ENCODE assay signal across 8 mouse cellular contexts in genomic region chr11:98446562-98447474, GRCm38 (mm10). TPM values are rescaled to one million over a fixed set of nuclear protein-coding genes. Genes with fewer than 3 reads are reported as not detected.
DNase-seq lines count a peak whose midpoint lies in the region; ATAC-seq and TF ChIP-seq lines count a peak whose summit lies in the region.

No protein-coding gene starts in this region.

- no peak for TF ChIP-seq CTCF in liver, postnatal 0 days (IDR thresholded peaks at IDR 0.05; ENCODE audit: low read depth)
- TF ChIP-seq CTCF in stomach, postnatal 0 days (IDR thresholded peaks at IDR 0.05; ENCODE audit: low read depth): no peak

- H3K36me3 ChIP-seq in midbrain, embryonic 10.5 days: no peaks in the 10 kb centered on the region
- no peaks in the 10 kb centered on the region for H3K36me3 ChIP-seq in midbrain, embryonic 11.5 days (ENCODE audit: control insufficient read depth, insufficient read depth, low read length)
- H3K36me3 ChIP-seq in embryonic facial prominence, embryonic 11.5 days (replicated peaks; ENCODE audit: control insufficient read depth, insufficient read depth, low read depth, low read length): no peaks in the 10 kb centered on the region
- no peaks in the 10 kb centered on the region for H3K36me3 ChIP-seq in liver, postnatal 0 days (replicated peaks; ENCODE audit: insufficient read depth, low read length)
- H3K36me3 ChIP-seq in stomach, postnatal 0 days (ENCODE audit: control insufficient read depth, insufficient read depth, low read length): no peaks in the 10 kb centered on the region

- H3K27ac ChIP-seq in midbrain, embryonic 10.5 days (replicated peaks): no peak overlapping the region; the same call in 1 of the 2 replicates
- H3K27ac ChIP-seq in midbrain, embryonic 11.5 days (ENCODE audit: low read depth, low read length): no peak overlapping the region
- no peak overlapping the region for H3K27ac ChIP-seq in embryonic facial prominence, embryonic 11.5 days (replicated peaks; ENCODE audit: low read depth, low read length)
- H3K27ac ChIP-seq in liver, postnatal 0 days (ENCODE audit: low read depth): peak overlapping the region; percentile 89
- peak overlapping the region; percentile 87 for H3K27ac ChIP-seq in stomach, postnatal 0 days (replicated peaks)

- ATAC-seq in midbrain, embryonic 11.5 days (ENCODE audit: low FRiP score): no peak
- ATAC-seq in embryonic facial prominence, embryonic 11.5 days (replicated peaks; ENCODE audit: insufficient number of reproducible peaks, low FRiP score, low TSS enrichment, low read depth): peak; percentile 39; the same call in 1 of the 2 replicates
- peak; percentile 81 for ATAC-seq in liver, postnatal 0 days
- peak; percentile 83 for ATAC-seq in stomach, postnatal 0 days (ENCODE audit: low FRiP score, low TSS enrichment)

- no peaks in the 10 kb centered on the region for H3K9me3 ChIP-seq in midbrain, embryonic 10.5 days (replicated peaks)
- H3K9me3 ChIP-seq in midbrain, embryonic 11.5 days (ENCODE audit: control insufficient read depth, low read length): no peaks in the 10 kb centered on the region
- H3K9me3 ChIP-seq in embryonic facial prominence, embryonic 11.5 days (replicated peaks; ENCODE audit: control insufficient read depth, low read length): no peaks in the 10 kb centered on the region
- H3K9me3 ChIP-seq in liver, postnatal 0 days (ENCODE audit: low read length): no peaks in the 10 kb centered on the region
- H3K9me3 ChIP-seq in stomach, postnatal 0 days (ENCODE audit: control insufficient read depth, low read length): no peaks in the 10 kb centered on the region

- no peak overlapping the region for H3K4me2 ChIP-seq in midbrain, embryonic 11.5 days
- H3K4me2 ChIP-seq in embryonic facial prominence, embryonic 11.5 days (ENCODE audit: low read depth, low read length): 0 out of 2 replicates have a peak overlapping the region, but pooled peaks have one; percentile 13
- peak overlapping the region; percentile 49 for H3K4me2 ChIP-seq in liver, postnatal 0 days (ENCODE audit: low read depth, low read length)
- peak overlapping the region; percentile 55 for H3K4me2 ChIP-seq in stomach, postnatal 0 days (replicated peaks; ENCODE audit: low read depth)

- peak; percentile 80 for TF ChIP-seq EP300 in liver, postnatal 0 days (IDR thresholded peaks at IDR 0.05; ENCODE audit: low read depth)
- TF ChIP-seq EP300 in stomach, postnatal 0 days (optimal IDR thresholded peaks at IDR 0.05): no peak

- no peak overlapping the region for H3K9ac ChIP-seq in midbrain, embryonic 11.5 days (ENCODE audit: low read length)
- peak overlapping the region; percentile 4; the same call in 1 of the 2 replicates for H3K9ac ChIP-seq in embryonic facial prominence, embryonic 11.5 days (replicated peaks; ENCODE audit: low read length)
- H3K9ac ChIP-seq in liver, postnatal 0 days (replicated peaks): peak overlapping the region; percentile 80
- H3K9ac ChIP-seq in stomach, postnatal 0 days (ENCODE audit: low read length): peak overlapping the region; percentile 56

- peaks cover 24% of the 10 kb centered on the region for H3K4me1 ChIP-seq in midbrain, embryonic 10.5 days
- H3K4me1 ChIP-seq in midbrain, embryonic 11.5 days (ENCODE audit: control insufficient read depth, insufficient read depth, low read length): 0 out of 2 replicates have a peak, but pooled peaks cover 2% of the 10 kb centered on the region
- H3K4me1 ChIP-seq in embryonic facial prominence, embryonic 11.5 days (ENCODE audit: control insufficient read depth, insufficient read depth, low read length): no peaks in the 10 kb centered on the region; the same call in 1 of the 2 replicates
- peaks cover 3% of the 10 kb centered on the region; the same call in 1 of the 2 replicates for H3K4me1 ChIP-seq in liver, postnatal 0 days (ENCODE audit: insufficient read depth)
- H3K4me1 ChIP-seq in stomach, postnatal 0 days (replicated peaks; ENCODE audit: control insufficient read depth, insufficient read depth): no peaks in the 10 kb centered on the region; the same call in 1 of the 2 replicates

- H3K4me3 ChIP-seq in midbrain, embryonic 10.5 days: peak overlapping the region; percentile 38
- H3K4me3 ChIP-seq in midbrain, embryonic 11.5 days (ENCODE audit: low read depth, low read length): no peak overlapping the region
- H3K4me3 ChIP-seq in embryonic facial prominence, embryonic 11.5 days (ENCODE audit: low read depth, low read length): peak overlapping the region; percentile 11; the same call in 1 of the 2 replicates
- peak overlapping the region; percentile 55 for H3K4me3 ChIP-seq in liver, postnatal 0 days (ENCODE audit: low read depth, low read length)
- peak overlapping the region; percentile 47 for H3K4me3 ChIP-seq in stomach, postnatal 0 days (ENCODE audit: low read depth, low read length)

- peak; percentile 27 for DNase-seq in midbrain, embryonic 10.5 days (ENCODE audit: low spot score)
- no peak for DNase-seq in midbrain, embryonic 11.5 days (ENCODE audit: low spot score, missing footprints)
- peak; percentile 43 for DNase-seq in embryonic facial prominence, embryonic 11.5 days (ENCODE audit: low spot score)
- DNase-seq in kidney, adult 11 months: peak; percentile 93
- DNase-seq in liver, postnatal 0 days: peak; percentile 76
- DNase-seq in stomach, postnatal 0 days (ENCODE audit: low spot score): peak; percentile 86
- no peak for DNase-seq in adrenal gland, adult 18-20 months (ENCODE audit: low spot score in 2 of 2)
- no peak for DNase-seq in gastrocnemius, adult 18-20 months (ENCODE audit: low spot score)

- WGBS in midbrain, embryonic 10.5 days: 2% methylated on average over 33 of the region's 33 CpGs
- WGBS in midbrain, embryonic 11.5 days: 2% methylated on average over 32 of the region's 33 CpGs
- WGBS in embryonic facial prominence, embryonic 11.5 days: 1% methylated on average over 33 of the region's 33 CpGs
- WGBS in liver, postnatal 0 days (ENCODE audit: insufficient replicate concordance): 9% methylated on average over 33 of the region's 33 CpGs
- WGBS in stomach, postnatal 0 days: 2% methylated on average over 25 of the region's 33 CpGs

- H3K27me3 ChIP-seq in midbrain, embryonic 10.5 days (ENCODE audit: low read depth, poor library complexity, severe bottlenecking): peaks cover 50% of the 10 kb centered on the region
- H3K27me3 ChIP-seq in midbrain, embryonic 11.5 days (ENCODE audit: control insufficient read depth, insufficient read depth, low read length): peaks cover 12% of the 10 kb centered on the region
- H3K27me3 ChIP-seq in embryonic facial prominence, embryonic 11.5 days (ENCODE audit: control insufficient read depth, insufficient read depth, low read length): peaks cover 14% of the 10 kb centered on the region
- peaks cover 16% of the 10 kb centered on the region; the same call in 1 of the 2 replicates for H3K27me3 ChIP-seq in liver, postnatal 0 days (ENCODE audit: insufficient read depth, low read length)
- no peaks in the 10 kb centered on the region for H3K27me3 ChIP-seq in stomach, postnatal 0 days (ENCODE audit: control insufficient read depth, insufficient read depth, low read length)

RNA-seq across cellular contexts. Expression of gene Grb7, which starts 0.6 kb away (rescaled TPM):
- 1.5 and 2.3 TPM in 2 replicates for polyA plus RNA-seq in midbrain, embryonic 10.5 days (2016; fragmentation: Nextera tagmentation; extraction: Ambion mirVana)
- polyA plus RNA-seq in midbrain, embryonic 11.5 days (2014; fragmentation: Nextera tagmentation; extraction: Ambion mirVana): 0.60 and 1.0 TPM in 2 replicates
- polyA plus RNA-seq in embryonic facial prominence, embryonic 11.5 days (2014; fragmentation: Nextera tagmentation; extraction: Ambion mirVana): 8.1 and 8.5 TPM in 2 replicates
- polyA plus RNA-seq in liver, postnatal 0 days (2015; fragmentation: Nextera tagmentation; extraction: Ambion mirVana): 31.4 and 37.2 TPM in 2 replicates
- polyA plus RNA-seq in stomach, postnatal 0 days (2015; fragmentation: Nextera tagmentation; extraction: Ambion mirVana): 23.0 and 23.8 TPM in 2 replicates
- total RNA-seq in adrenal gland, adult 18-20 months (2021): under 1 TPM; 0.30 to 0.61 TPM
- total RNA-seq in gastrocnemius, adult 18-20 months (2021): under 1 TPM in 1 of 2 experiments, not detected in 1; 0.12 TPM

RNA-seq across cellular contexts. Expression of gene Mien1, which starts 8.0 kb away (rescaled TPM):
- 112 and 124 TPM in 2 replicates for polyA plus RNA-seq in midbrain, embryonic 10.5 days (2016; fragmentation: Nextera tagmentation; extraction: Ambion mirVana)
- polyA plus RNA-seq in midbrain, embryonic 11.5 days (2014; fragmentation: Nextera tagmentation; extraction: Ambion mirVana): 145 and 158 TPM in 2 replicates
- 89.3 and 95.6 TPM in 2 replicates for polyA plus RNA-seq in embryonic facial prominence, embryonic 11.5 days (2014; fragmentation: Nextera tagmentation; extraction: Ambion mirVana)
- polyA plus RNA-seq in liver, postnatal 0 days (2015; fragmentation: Nextera tagmentation; extraction: Ambion mirVana): 83.8 and 89.4 TPM in 2 replicates
- polyA plus RNA-seq in stomach, postnatal 0 days (2015; fragmentation: Nextera tagmentation; extraction: Ambion mirVana): 133 and 142 TPM in 2 replicates
- total RNA-seq in adrenal gland, adult 18-20 months (2021): 10 to 100 TPM; 89.5 to 94.5 TPM
- total RNA-seq in gastrocnemius, adult 18-20 months (2021): 10 to 100 TPM; 36.0 to 37.8 TPM

RNA-seq across cellular contexts. Expression of gene Erbb2, which starts 34.5 kb away (rescaled TPM):
- 21.8 and 22.4 TPM in 2 replicates for polyA plus RNA-seq in midbrain, embryonic 10.5 days (2016; fragmentation: Nextera tagmentation; extraction: Ambion mirVana)
- 14.8 TPM in 2 replicates for polyA plus RNA-seq in midbrain, embryonic 11.5 days (2014; fragmentation: Nextera tagmentation; extraction: Ambion mirVana)
- polyA plus RNA-seq in embryonic facial prominence, embryonic 11.5 days (2014; fragmentation: Nextera tagmentation; extraction: Ambion mirVana): 26.5 and 30.8 TPM in 2 replicates
- polyA plus RNA-seq in liver, postnatal 0 days (2015; fragmentation: Nextera tagmentation; extraction: Ambion mirVana): 1.0 and 1.2 TPM in 2 replicates
- polyA plus RNA-seq in stomach, postnatal 0 days (2015; fragmentation: Nextera tagmentation; extraction: Ambion mirVana): 26.9 and 30.7 TPM in 2 replicates
- total RNA-seq in adrenal gland, adult 18-20 months (2021): 1 to 10 TPM; 2.5 to 3.4 TPM
- 1 to 10 TPM; 1.1 to 1.7 TPM for total RNA-seq in gastrocnemius, adult 18-20 months (2021)

RNA-seq across cellular contexts. Expression of gene Pgap3, which starts 46.5 kb away (rescaled TPM):
- 8.8 and 10.1 TPM in 2 replicates for polyA plus RNA-seq in midbrain, embryonic 10.5 days (2016; fragmentation: Nextera tagmentation; extraction: Ambion mirVana)
- polyA plus RNA-seq in midbrain, embryonic 11.5 days (2014; fragmentation: Nextera tagmentation; extraction: Ambion mirVana): 5.6 and 5.7 TPM in 2 replicates
- polyA plus RNA-seq in embryonic facial prominence, embryonic 11.5 days (2014; fragmentation: Nextera tagmentation; extraction: Ambion mirVana): 6.0 and 6.5 TPM in 2 replicates
- polyA plus RNA-seq in liver, postnatal 0 days (2015; fragmentation: Nextera tagmentation; extraction: Ambion mirVana): 2.5 and 3.0 TPM in 2 replicates
- polyA plus RNA-seq in stomach, postnatal 0 days (2015; fragmentation: Nextera tagmentation; extraction: Ambion mirVana): 11.0 and 13.4 TPM in 2 replicates
- 1 to 10 TPM; 5.3 to 6.2 TPM for total RNA-seq in adrenal gland, adult 18-20 months (2021)
- total RNA-seq in gastrocnemius, adult 18-20 months (2021): 1 to 10 TPM; 2.3 to 3.7 TPM

Comparison
In these comparisons a context has a peak if more than half of its experiments do, and no peak if none do; other contexts are left out.
1. DNase-seq: peak in midbrain, embryonic 10.5 days (single experiment), embryonic facial prominence, embryonic 11.5 days (single experiment), kidney, adult 11 months (single experiment), liver, postnatal 0 days (single experiment) and stomach, postnatal 0 days (single experiment); none in midbrain, embryonic 11.5 days (single experiment), adrenal gland, adult 18-20 months (0 of 2) and gastrocnemius, adult 18-20 months (single experiment).
2. H3K27ac ChIP-seq: peak in liver, postnatal 0 days (single experiment) and stomach, postnatal 0 days (single experiment); none in midbrain, embryonic 10.5 days (single experiment), midbrain, embryonic 11.5 days (single experiment) and embryonic facial prominence, embryonic 11.5 days (single experiment).